Comparison of ENCODE assay signal across 25 mouse cellular contexts in genomic region chr8:46938218-46938617, GRCm38 (mm10). TPM values are rescaled to one million over a fixed set of nuclear protein-coding genes. Genes with fewer than 3 reads are reported as not detected.
"Had no signal": no experiment of that assay in that cellular context is flagged by ENCODE, and none has a peak within 500 bp of the region (broad histone marks: within the 10 kb centered on the region; RNA-seq: fewer than 3 reads in every experiment).

No protein-coding gene starts in this region.

- H3K4me3 ChIP-seq: liver, embryonic 13.5 days; liver, embryonic 15.5 days; lung, embryonic 15.5 days; megakaryocyte, embryonic 14.5 days; midbrain, embryonic 13.5 days; midbrain, embryonic 15.5 days; neural tube, embryonic 12.5 days; stomach, embryonic 15.5 days had no signal

- H3K9me3 ChIP-seq: liver, embryonic 13.5 days; liver, embryonic 15.5 days; lung, embryonic 15.5 days; midbrain, embryonic 15.5 days; neural tube, embryonic 12.5 days; stomach, embryonic 15.5 days had no signal

- H3K27ac ChIP-seq: liver, embryonic 13.5 days; liver, embryonic 15.5 days; lung, embryonic 15.5 days; macrophage; midbrain, embryonic 13.5 days; midbrain, embryonic 15.5 days; neural tube, embryonic 12.5 days; stomach, embryonic 15.5 days; stomach, postnatal 0 days had no signal

- ATAC-seq: liver, postnatal 0 days; lung, postnatal 0 days; midbrain, embryonic 13.5 days; midbrain, embryonic 15.5 days had no signal

- DNase-seq: liver, embryonic 13.5 days; liver, postnatal 0 days; lung, adult 2 months; lung, postnatal 14 days; lung, postnatal 36 days; right cerebral cortex, postnatal 25 days; right cerebral cortex, postnatal 4 days; spleen, adult 18-20 months; thymus, adult 2 months; thymus, postnatal 25 days; thymus, postnatal 4 days had no signal

- H3K4me1 ChIP-seq: liver, embryonic 13.5 days; liver, embryonic 15.5 days; midbrain, embryonic 15.5 days; neural tube, embryonic 12.5 days; stomach, embryonic 15.5 days had no signal

- H3K4me2 ChIP-seq: liver, embryonic 13.5 days; liver, embryonic 15.5 days; lung, embryonic 15.5 days; midbrain, embryonic 11.5 days; midbrain, embryonic 13.5 days; midbrain, embryonic 15.5 days; neural tube, embryonic 12.5 days; stomach, embryonic 15.5 days had no signal

- H3K9ac ChIP-seq: liver, embryonic 13.5 days; liver, embryonic 15.5 days; liver, postnatal 0 days; lung, embryonic 15.5 days; midbrain, embryonic 13.5 days; midbrain, embryonic 15.5 days; neural tube, embryonic 12.5 days; stomach, embryonic 15.5 days had no signal

- H3K36me3 ChIP-seq: liver, embryonic 13.5 days; liver, embryonic 15.5 days; lung, embryonic 15.5 days; midbrain, embryonic 13.5 days; midbrain, embryonic 15.5 days; neural tube, embryonic 12.5 days; stomach, embryonic 15.5 days had no signal

- H3K27me3 ChIP-seq: liver, embryonic 13.5 days; liver, embryonic 15.5 days; lung, embryonic 15.5 days; midbrain, embryonic 15.5 days; neural tube, embryonic 12.5 days; stomach, embryonic 15.5 days had no signal

RNA-seq across cellular contexts. Expression of gene Enpp6, which starts 48.5 kb away (rescaled TPM):
- total RNA-seq: megakaryocyte progenitor cell, adult 5-6 weeks; monocyte, adult 5-6 weeks; neutrophil, adult 5-6 weeks had no signal
- polyA plus RNA-seq: midbrain, embryonic 15.5 days had no signal
